Mouse (Mus musculus) G1E (cell line): ENCODE data around the gene Clec16a.

Experiments
- CTCF ChIP-seq: IDR thresholded peaks from 2 replicates; pipeline ENCODE4 v1.5.1; 2012; ENCODE audit warnings: low read depth, low read length, inconsistent platforms, mixed read lengths
- GATA1 ChIP-seq: IDR thresholded peaks from 2 replicates; pipeline ENCODE4 v1.6.1; 2012; ENCODE audit warnings: borderline replicate concordance, low read length, inconsistent platforms, mixed read lengths
- TAL1 ChIP-seq: conservative IDR thresholded peaks from 2 replicates; pipeline ENCODE4 v1.6.1; 2012; ENCODE audit warnings: low read depth, low read length, inconsistent platforms, mixed read lengths

DNA sequence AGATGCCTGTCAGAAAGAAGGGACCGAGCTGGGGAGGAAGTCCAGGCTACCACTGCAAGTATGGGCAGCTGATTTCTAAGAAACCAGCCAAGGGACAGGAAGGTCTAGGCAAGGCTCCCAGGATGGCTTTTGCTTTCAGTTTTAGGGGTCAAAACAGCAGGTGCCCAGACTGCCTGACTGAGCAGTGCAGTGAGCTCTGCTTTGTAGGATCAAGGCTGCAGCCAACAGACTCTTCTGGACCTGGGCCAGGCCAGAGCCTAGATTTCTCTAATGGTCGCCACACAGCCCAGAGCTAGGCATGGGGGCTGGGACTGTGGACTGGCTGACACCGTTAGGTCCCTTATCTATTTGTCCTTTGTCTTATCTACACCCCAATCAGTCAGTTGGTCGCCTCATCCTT, 229.6 kb downstream of the Clec16a start:
- TF ChIP-seq CTCF (no peak), TAL1 (no peak), GATA1 (no peak)
